Mouse (Mus musculus) kidney, postnatal 0 days (tissue): ENCODE measurements around the gene Cd151. TPM values are rescaled to one million over a fixed set of nuclear protein-coding genes. Genes with fewer than 3 reads are reported as not detected.

ENCODE experiments used
- ATAC-seq: fragments of 200-750 bp; cut with Nextera tagmentation; replicated peaks from 2 replicates; pipeline ENCODE4 v1.8.0; 2017; ENCODE audit warnings: low read depth, moderate number of reproducible peaks, moderate TSS enrichment, moderate library complexity; ENCODE audit not compliant: low FRiP score
- DNase-seq: peaks from one replicate; pipeline ENCODE4 v3.0.0-alpha.2; 2016; ENCODE audit warnings: low spot score
- H3K27ac ChIP-seq: fragments of 300-500 bp; sonication (generic); 2 replicates; pipeline ENCODE4 v1.5.1; 2014; ENCODE audit warnings: mild to moderate bottlenecking
- H3K27me3 ChIP-seq: fragments of 300-500 bp; sonication (generic); 2 replicates; pipeline ENCODE4 v1.6.1; 2014; ENCODE audit warnings: low read length, mixed read lengths; ENCODE audit not compliant: insufficient read depth
- H3K36me3 ChIP-seq: fragments of 300-500 bp; sonication (generic); 2 replicates; pipeline ENCODE4 v1.6.1; 2014; ENCODE audit warnings: low read length, mixed read lengths; ENCODE audit not compliant: insufficient read depth
- H3K4me1 ChIP-seq: fragments of 300-500 bp; sonication (generic); replicated peaks from 2 replicates; pipeline ENCODE4 v1.6.1; 2014; ENCODE audit warnings: antibody characterized with exemption, low read length, mixed read lengths; ENCODE audit not compliant: insufficient read depth
- H3K4me2 ChIP-seq: fragments of 300-500 bp; sonication (generic); 2 replicates; pipeline ENCODE4 v1.6.1; 2014; ENCODE audit warnings: mild to moderate bottlenecking, low read length, moderate library complexity, mixed read lengths
- H3K4me3 ChIP-seq: fragments of 300-500 bp; sonication (generic); replicated peaks from 2 replicates; pipeline ENCODE4 v1.5.1; 2014; ENCODE audit warnings: low read depth, low read length
- H3K9ac ChIP-seq: fragments of 300-500 bp; sonication (generic); 2 replicates; pipeline ENCODE4 v1.6.1; 2014; ENCODE audit warnings: low read depth, low read length
- H3K9me3 ChIP-seq: fragments of 300-500 bp; sonication (generic); replicated peaks from 2 replicates; pipeline ENCODE4 v1.6.1; 2016; ENCODE audit warnings: low read length, inconsistent platforms, mixed read lengths
- CTCF ChIP-seq: IDR thresholded peaks from 2 replicates; pipeline ENCODE4 v1.5.1; 2016; ENCODE audit warnings: antibody characterized with exemption, low read depth, mild to moderate bottlenecking, moderate library complexity
- WGBS: fragments of 180-500 bp; shearing (Covaris S2); extraction: QIAGEN DNeasy Blood & Tissue Kit; methylation state at CpG from one replicate; pipeline ENCODE4 v1.1.7; 2014; 5-methylcytosine and 5-hydroxymethylcytosine counted together
- polyA plus RNA-seq: library from polyadenylated mRNA; unstranded; fragments of >200 nt; fragmentation: Nextera tagmentation; extraction: Ambion mirVana; gene quantifications from 2 replicates; pipeline ENCODE4 v1.2.1, GENCODE M21; 2015

Gene Cd151
- polyA plus RNA-seq, 1 experiment from 2014 or later, result 36.1 TPM

DNA sequence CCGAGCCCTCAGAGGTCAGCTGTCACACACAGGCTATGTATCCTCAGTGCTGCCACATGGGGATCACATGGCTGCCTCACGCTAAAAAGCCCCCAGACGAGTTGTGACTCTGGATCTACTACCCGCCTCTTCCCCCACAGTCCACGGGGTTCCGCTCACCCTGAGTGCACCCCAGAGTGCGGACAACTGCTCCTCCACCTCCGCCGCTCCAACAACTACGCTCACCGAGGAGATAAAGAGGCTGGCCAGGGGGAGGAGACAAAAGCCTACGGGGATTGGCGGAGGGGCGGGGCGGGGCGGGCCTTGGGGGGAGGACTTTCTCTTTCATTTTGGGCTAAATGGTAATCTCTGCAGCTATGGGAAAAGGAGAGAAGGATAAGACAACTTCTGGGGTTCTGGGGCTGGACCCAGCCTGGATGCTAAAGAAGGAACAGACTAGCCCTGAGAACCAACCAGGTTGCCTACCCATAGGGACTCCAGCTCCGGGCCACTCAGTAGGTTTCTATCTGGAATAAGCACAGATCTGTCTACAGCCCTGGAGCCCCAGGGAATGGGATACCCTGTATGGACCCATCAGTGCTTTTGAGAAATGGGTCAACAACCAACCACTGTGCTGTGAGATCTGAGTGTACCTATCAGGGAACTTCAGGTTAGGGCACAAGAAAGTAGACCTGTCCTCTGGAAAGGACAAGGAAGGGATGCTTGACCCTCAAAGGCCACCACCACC is 31.9 kb upstream of the Cd151 start:
- Histone ChIP-seq H3K9ac (no peak overlapping the region), H3K4me2 (peak overlapping the region; percentile 51), H3K36me3 (peaks cover 28% of the 10 kb centered on the region), H3K27ac (0 out of 2 replicates have a peak overlapping the region, but pooled peaks have one; percentile 13), H3K4me3 (peak overlapping the region; percentile 34), H3K27me3 (no peaks in the 10 kb centered on the region), H3K4me1 (peaks cover 21% of the 10 kb centered on the region), H3K9me3 (no peaks in the 10 kb centered on the region)
- WGBS, result 5% methylated on average over 17 of the region's 17 CpGs
- TF ChIP-seq CTCF, result no peak; the same call in 1 of the 2 replicates
- ATAC-seq, result no peak
- DNase-seq, result peak; percentile 80

GRCm38 (mm10) chr7:141435856-141436522 is 31.2 kb upstream of the Cd151 start:
- Histone ChIP-seq H3K4me2 (peak overlapping the region; percentile 51; the same call in 1 of the 2 replicates), H3K4me3 (peak overlapping the region; percentile 34; the same call in 1 of the 2 replicates), H3K27ac (no peak overlapping the region), H3K9me3 (no peaks in the 10 kb centered on the region), H3K9ac (no peak overlapping the region), H3K36me3 (peaks cover 23% of the 10 kb centered on the region), H3K27me3 (no peaks in the 10 kb centered on the region), H3K4me1 (peaks cover 23% of the 10 kb centered on the region)
- ATAC-seq (no peak), DNase-seq (no peak)
- no peak for TF ChIP-seq CTCF
- WGBS, result 84% methylated on average over 9 of the region's 9 CpGs

GRCm38 (mm10) chr7:141436523-141436892 is 30.7 kb upstream of the Cd151 start:
- Histone ChIP-seq H3K4me1 (peaks cover 23% of the 10 kb centered on the region), H3K36me3 (peaks cover 19% of the 10 kb centered on the region), H3K27me3 (no peaks in the 10 kb centered on the region), H3K27ac (no peak overlapping the region), H3K4me3 (peak overlapping the region; percentile 48; the same call in 1 of the 2 replicates), H3K9ac (peak overlapping the region; percentile 54), H3K9me3 (no peaks in the 10 kb centered on the region), H3K4me2 (peak overlapping the region; percentile 87)
- no peak for TF ChIP-seq CTCF
- ATAC-seq, result no peak
- no peak for DNase-seq
- 62% methylated on average over 2 of the region's 2 CpGs for WGBS

GRCm38 (mm10) chr7:141437178-141438120 is 29.7 kb upstream of the Cd151 start, which contains the start of gene Slc25a22:
Gene Slc25a22 (minus strand): TSS chr7:141437892.
- peak; percentile 77 for TF ChIP-seq CTCF
- Histone ChIP-seq H3K4me1 (peaks cover 23% of the 10 kb centered on the region), H3K9ac (peak within 1 kb of the TSS; percentile 54), H3K4me2 (peak within 1 kb of the TSS; percentile 87), H3K27ac (no peak within 1 kb of the TSS), H3K4me3 (peak within 1 kb of the TSS; percentile 48), H3K27me3 (no peaks in the 10 kb centered on the region), H3K9me3 (no peaks in the 10 kb centered on the region), H3K36me3 (peaks cover 9% of the 10 kb centered on the region; the same call in 1 of the 2 replicates)
- DNase-seq (peak; percentile 91), ATAC-seq (peak; percentile 81)
- 5% methylated on average over 53 of the region's 53 CpGs for WGBS

GRCm38 (mm10) chr7:141438201-141438968 is 28.8 kb upstream of the Cd151 start:
- 92% methylated on average over 12 of the region's 12 CpGs for WGBS
- ATAC-seq, result no peak
- peaks cover 32% of the 10 kb centered on the region for H3K4me1 ChIP-seq
- H3K9me3 ChIP-seq, result no peaks in the 10 kb centered on the region
- TF ChIP-seq CTCF, result no peak
- no peak overlapping the region for H3K4me2 ChIP-seq
- no peak overlapping the region for H3K4me3 ChIP-seq
- no peak overlapping the region for H3K27ac ChIP-seq
- H3K9ac ChIP-seq, result no peak overlapping the region
- peaks cover 6% of the 10 kb centered on the region; the same call in 1 of the 2 replicates for H3K36me3 ChIP-seq
- H3K27me3 ChIP-seq, result no peaks in the 10 kb centered on the region
- no peak for DNase-seq
